Mouse (Mus musculus): ENCODE measurements around the gene Bcas1. TPM values are rescaled to one million over a fixed set of nuclear protein-coding genes. Genes with fewer than 3 reads are reported as not detected.

Gene Bcas1
- polyA plus RNA-seq, 1 experiment from 2014 or later = 13.0 TPM

- Histone ChIP-seq H3K9me3 (ENCODE audit: control insufficient read depth, low read length) (no peaks in the 10 kb centered on the region), H3K27me3 (ENCODE audit: control insufficient read depth, insufficient read depth, low read length) (no peaks in the 10 kb centered on the region)
Observed at GRCm38 (mm10) chr2:170307589-170308021, 120.0 kb downstream of the Bcas1 start.

GRCm38 (mm10) chr2:170306637-170307320, 120.9 kb downstream of the Bcas1 start:
- no peak overlapping the region for H3K4me2 ChIP-seq (ENCODE audit: low read length)
- ATAC-seq (ENCODE audit: low FRiP score, low TSS enrichment) (no peak), DNase-seq (no peak)
- H3K27ac ChIP-seq (replicated peaks; ENCODE audit: low read depth, low read length) = no peak overlapping the region
- no peaks in the 10 kb centered on the region for H3K9me3 ChIP-seq (ENCODE audit: control insufficient read depth, low read length)
- no peak overlapping the region for H3K9ac ChIP-seq (replicated peaks; ENCODE audit: low read length)
- WGBS = 87% methylated on average over 9 of the region's 9 CpGs
- H3K36me3 ChIP-seq (ENCODE audit: control insufficient read depth, insufficient read depth, low read length) = no peaks in the 10 kb centered on the region
- H3K27me3 ChIP-seq (ENCODE audit: control insufficient read depth, insufficient read depth, low read length) = no peaks in the 10 kb centered on the region
- H3K4me1 ChIP-seq (ENCODE audit: control insufficient read depth, insufficient read depth, low read length) = peaks cover 10% of the 10 kb centered on the region; the same call in 1 of the 2 replicates
- no peak overlapping the region for H3K4me3 ChIP-seq (replicated peaks; ENCODE audit: low read depth, low read length)

More at GRCm38 (mm10) chr2:170307589-170308021, 120.0 kb downstream of the Bcas1 start:
- peak overlapping the region; percentile 57 for H3K27ac ChIP-seq (replicated peaks; ENCODE audit: low read depth, low read length)
- no peak overlapping the region for H3K9ac ChIP-seq (replicated peaks; ENCODE audit: low read length)
- H3K4me3 ChIP-seq (replicated peaks; ENCODE audit: low read depth, low read length) = no peak overlapping the region
- H3K4me2 ChIP-seq (ENCODE audit: low read length) = no peak overlapping the region
- peak; percentile 65; the same call in 1 of the 2 replicates for ATAC-seq (ENCODE audit: low FRiP score, low TSS enrichment)
- peaks cover 10% of the 10 kb centered on the region; the same call in 1 of the 2 replicates for H3K4me1 ChIP-seq (ENCODE audit: control insufficient read depth, insufficient read depth, low read length)
- DNase-seq = peak; percentile 63
- 22% methylated on average over 7 of the region's 7 CpGs for WGBS
- no peaks in the 10 kb centered on the region for H3K36me3 ChIP-seq (ENCODE audit: control insufficient read depth, insufficient read depth, low read length)

- Histone ChIP-seq H3K4me3 (replicated peaks; ENCODE audit: low read depth, low read length) (no peak overlapping the region), H3K27me3 (ENCODE audit: control insufficient read depth, insufficient read depth, low read length) (no peaks in the 10 kb centered on the region), H3K27ac (replicated peaks; ENCODE audit: low read depth, low read length) (no peak overlapping the region), H3K4me1 (ENCODE audit: control insufficient read depth, insufficient read depth, low read length) (peaks cover 10% of the 10 kb centered on the region; the same call in 1 of the 2 replicates), H3K9ac (replicated peaks; ENCODE audit: low read length) (no peak overlapping the region), H3K36me3 (ENCODE audit: control insufficient read depth, insufficient read depth, low read length) (no peaks in the 10 kb centered on the region), H3K9me3 (ENCODE audit: control insufficient read depth, low read length) (no peaks in the 10 kb centered on the region), H3K4me2 (ENCODE audit: low read length) (no peak overlapping the region)
- WGBS = 69% methylated on average over 12 of the region's 12 CpGs
- DNase-seq (no peak), ATAC-seq (ENCODE audit: low FRiP score, low TSS enrichment) (no peak)
Observed at GRCm38 (mm10) chr2:170304766-170305165, 122.9 kb downstream of the Bcas1 start.

- Histone ChIP-seq H3K4me1 (ENCODE audit: control insufficient read depth, insufficient read depth, low read length) (peaks cover 10% of the 10 kb centered on the region; the same call in 1 of the 2 replicates), H3K36me3 (ENCODE audit: control insufficient read depth, insufficient read depth, low read length) (no peaks in the 10 kb centered on the region), H3K27me3 (ENCODE audit: control insufficient read depth, insufficient read depth, low read length) (no peaks in the 10 kb centered on the region), H3K4me2 (ENCODE audit: low read length) (no peak overlapping the region), H3K27ac (replicated peaks; ENCODE audit: low read depth, low read length) (no peak overlapping the region), H3K9ac (replicated peaks; ENCODE audit: low read length) (no peak overlapping the region), H3K4me3 (replicated peaks; ENCODE audit: low read depth, low read length) (no peak overlapping the region), H3K9me3 (ENCODE audit: control insufficient read depth, low read length) (no peaks in the 10 kb centered on the region)
- 83% methylated on average over 7 of the region's 7 CpGs for WGBS
- ATAC-seq (ENCODE audit: low FRiP score, low TSS enrichment) = no peak
- DNase-seq = no peak
Observed at GRCm38 (mm10) chr2:170303595-170303994, 124.0 kb downstream of the Bcas1 start.

GRCm38 (mm10) chr2:170302825-170303224, 124.8 kb downstream of the Bcas1 start:
- Histone ChIP-seq H3K4me1 (ENCODE audit: control insufficient read depth, insufficient read depth, low read length) (0 out of 2 replicates have a peak, but pooled peaks cover 5% of the 10 kb centered on the region), H3K36me3 (ENCODE audit: control insufficient read depth, insufficient read depth, low read length) (no peaks in the 10 kb centered on the region), H3K27me3 (ENCODE audit: control insufficient read depth, insufficient read depth, low read length) (no peaks in the 10 kb centered on the region), H3K4me3 (replicated peaks; ENCODE audit: low read depth, low read length) (no peak overlapping the region), H3K9me3 (ENCODE audit: control insufficient read depth, low read length) (no peaks in the 10 kb centered on the region), H3K9ac (replicated peaks; ENCODE audit: low read length) (no peak overlapping the region), H3K27ac (replicated peaks; ENCODE audit: low read depth, low read length) (no peak overlapping the region), H3K4me2 (ENCODE audit: low read length) (no peak overlapping the region)
- 90% methylated on average over 8 of the region's 8 CpGs for WGBS
- DNase-seq (no peak), ATAC-seq (ENCODE audit: low FRiP score, low TSS enrichment) (no peak)

Other genes starting within 250 kb of the Bcas1 start
- gene Pfdn4, start 68.6 kb upstream of the Bcas1 start, polyA plus RNA-seq (2014; fragmentation: Nextera tagmentation; extraction: Ambion mirVana) = 142 and 163 TPM in 2 replicates
- gene Cyp24a1, start 69.3 kb upstream of the Bcas1 start, polyA plus RNA-seq (2014; fragmentation: Nextera tagmentation; extraction: Ambion mirVana) = 0.09 and 0.22 TPM in 2 replicates
- not detected in 2 replicates for gene 4930470P17Rik, start 174.2 kb upstream of the Bcas1 start, polyA plus RNA-seq (2014; fragmentation: Nextera tagmentation; extraction: Ambion mirVana)